Mouse (Mus musculus): Measurements from ENCODE around the gene Hcn4.
A peak's percentile ranks its signal among the peaks of the same experiment; 100 is the strongest.

The Hcn4 gene

DNA sequence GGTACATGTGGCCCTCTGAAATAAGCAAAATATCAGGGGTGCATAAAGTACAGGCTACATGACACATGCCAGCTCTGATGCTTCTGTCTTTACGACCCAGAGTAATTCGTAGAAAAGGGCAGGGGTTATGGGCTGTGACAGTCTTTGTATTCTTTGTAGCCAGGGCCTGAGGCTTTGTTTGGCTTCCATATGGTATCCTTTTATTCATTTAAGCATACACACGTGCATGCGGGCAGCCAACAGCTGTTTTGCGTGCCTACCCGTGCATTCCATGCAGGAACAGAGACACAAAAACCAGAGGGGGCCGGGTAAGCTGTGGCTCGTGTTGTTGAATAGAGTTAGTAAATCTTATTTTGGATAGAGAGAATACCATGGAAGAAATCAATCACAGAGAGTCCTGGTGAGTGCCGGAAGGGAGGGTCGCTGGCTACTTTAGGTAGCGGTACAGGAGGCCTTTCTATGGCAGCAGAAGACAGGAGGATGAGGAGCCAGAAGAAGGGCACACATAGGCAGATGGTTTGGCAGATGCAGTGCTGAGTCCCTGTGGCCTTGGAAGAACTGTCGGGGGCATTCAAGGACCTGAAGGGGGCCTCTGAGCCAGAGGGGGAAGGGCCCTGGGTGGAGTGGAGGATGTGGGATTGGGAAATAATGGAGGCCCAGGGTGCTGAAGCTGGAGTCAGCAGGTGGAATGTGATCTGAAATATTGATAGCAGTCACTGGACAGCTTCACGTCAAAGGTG, 26.5 kb downstream of the Hcn4 start:
- DNase-seq, result no peak

- DNase-seq, result no peak
Observed at GRCm38 (mm10) chr9:58854931-58855330, 31.7 kb downstream of the Hcn4 start.

DNA sequence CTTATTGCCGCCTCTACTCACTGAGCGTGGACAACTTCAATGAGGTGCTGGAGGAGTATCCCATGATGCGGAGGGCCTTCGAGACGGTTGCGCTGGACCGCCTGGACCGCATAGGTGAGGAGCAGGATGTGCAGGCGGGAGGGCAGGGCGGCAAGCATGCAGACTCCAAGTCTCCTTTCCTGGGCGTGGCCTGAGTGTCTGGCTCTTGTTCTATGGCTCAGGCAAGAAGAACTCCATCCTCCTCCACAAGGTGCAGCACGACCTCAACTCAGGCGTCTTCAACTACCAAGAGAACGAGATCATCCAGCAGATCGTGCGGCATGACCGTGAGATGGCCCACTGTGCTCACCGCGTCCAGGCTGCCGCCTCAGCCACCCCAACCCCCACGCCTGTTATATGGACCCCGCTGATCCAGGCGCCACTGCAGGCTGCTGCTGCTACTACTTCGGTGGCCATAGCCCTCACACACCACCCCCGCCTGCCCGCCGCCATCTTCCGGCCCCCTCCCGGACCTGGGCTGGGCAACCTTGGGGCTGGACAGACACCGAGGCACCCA, 35.9 kb downstream of the Hcn4 start:
- no peak for DNase-seq

DNA sequence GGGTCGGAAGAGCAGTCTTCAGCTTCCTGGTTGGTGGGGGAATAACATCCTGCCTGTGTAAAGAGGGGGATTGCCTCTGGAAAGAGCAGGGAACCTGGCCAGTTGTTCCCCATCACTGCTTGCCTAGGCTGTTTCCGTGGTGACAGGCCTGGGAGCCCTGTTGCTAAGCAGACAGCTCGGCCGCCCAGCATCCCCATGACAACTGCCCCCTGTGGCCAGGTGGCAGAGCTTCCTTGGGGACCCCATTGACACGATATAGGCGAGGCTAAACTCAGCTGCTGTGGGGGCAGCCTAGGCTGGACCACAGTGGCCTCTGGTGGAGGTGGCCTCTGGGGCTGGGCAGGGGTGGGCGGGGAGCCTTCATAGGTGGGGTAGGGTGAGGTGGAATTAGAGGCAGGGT, 40.6 kb downstream of the Hcn4 start:
- DNase-seq, result peak in 1 of 2 experiments; percentile 7

GRCm38 (mm10) chr9:58871141-58871540, 47.9 kb downstream of the Hcn4 start:
- DNase-seq, result peak; percentile 34 to 44

DNA sequence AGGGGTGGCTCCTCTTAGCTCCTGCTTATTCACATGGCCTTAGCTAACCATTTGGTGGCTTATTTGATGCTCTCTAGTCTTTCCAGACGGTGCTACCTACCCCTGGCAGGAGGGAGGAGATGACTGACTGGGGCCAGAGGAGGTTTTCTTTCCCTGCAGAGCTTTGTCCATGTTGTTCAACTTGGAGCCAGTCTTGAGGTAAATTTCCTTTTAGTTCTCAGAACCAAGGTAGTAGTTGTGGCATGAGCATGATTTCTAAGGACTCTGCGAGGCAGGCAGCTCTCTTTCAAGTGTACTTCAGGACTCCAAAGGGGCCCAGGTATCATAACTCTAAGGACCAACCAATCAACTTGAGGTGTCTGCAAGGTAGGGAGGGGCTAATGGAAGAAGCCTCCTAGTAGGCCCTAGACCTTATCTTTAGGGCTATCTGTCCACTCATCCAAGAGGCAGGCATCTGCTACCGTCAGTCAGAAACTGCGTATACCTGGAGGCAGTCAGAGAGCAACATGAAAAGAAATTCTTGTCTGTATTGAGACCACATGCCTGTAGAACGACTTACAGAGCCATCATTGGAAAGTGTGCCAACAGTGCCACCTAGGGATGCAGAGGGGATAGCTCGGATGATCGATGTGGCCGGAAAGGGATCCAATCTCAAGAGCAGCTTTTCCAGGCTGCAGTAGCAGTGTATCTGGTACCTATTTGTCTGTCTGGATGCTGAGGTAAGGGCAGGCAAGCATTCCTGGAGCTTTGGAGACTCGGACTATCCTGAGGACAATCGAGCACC, 50.5 kb downstream of the Hcn4 start:
- peak; percentile 88 to 89 for DNase-seq

DNA sequence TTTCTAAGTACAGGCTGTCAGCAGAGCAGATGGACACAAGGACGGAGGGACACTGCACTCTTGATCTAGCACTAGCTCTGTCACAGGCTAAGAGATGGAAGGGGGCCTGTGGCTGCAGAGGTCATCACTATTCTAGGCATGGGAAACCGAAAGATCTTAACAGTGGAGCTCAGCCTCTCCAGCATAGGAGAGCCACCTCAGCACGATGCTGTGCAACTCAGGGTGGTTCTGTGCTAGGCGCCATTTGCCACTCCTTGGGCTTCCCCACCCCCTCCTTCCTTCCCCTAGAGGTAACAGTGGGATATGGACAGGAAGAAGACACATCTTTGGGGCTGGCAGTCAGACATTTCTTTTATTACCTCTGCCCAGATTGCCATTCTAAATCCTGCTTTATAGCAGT, 51.1 kb downstream of the Hcn4 start:
- no peak for DNase-seq

DNA sequence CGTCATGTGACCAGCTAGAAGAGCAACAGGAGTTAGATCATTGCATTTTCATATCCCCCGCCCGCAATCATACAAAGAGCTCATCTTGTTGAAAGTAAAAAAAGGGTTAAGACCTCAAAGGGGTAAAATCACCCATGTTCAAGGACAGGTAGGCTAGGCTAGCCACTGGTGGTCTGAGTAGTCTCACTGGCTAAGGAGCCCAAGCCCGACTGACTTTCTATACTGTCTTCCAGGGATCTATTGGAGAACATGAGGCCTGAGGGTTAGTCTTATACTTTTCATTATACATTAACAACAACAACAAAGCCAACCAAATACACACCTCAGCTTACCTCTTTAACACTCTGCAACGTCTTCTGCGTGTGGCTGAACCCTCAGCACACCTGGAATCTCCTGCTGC, 52.2 kb downstream of the Hcn4 start:
- no peak for DNase-seq

GRCm38 (mm10) chr9:58876946-58877625, 53.9 kb downstream of the Hcn4 start:
- DNase-seq, result peak; percentile 64 to 85

GRCm38 (mm10) chr9:58879836-58880235, 56.6 kb downstream of the Hcn4 start:
- DNase-seq, result no peak

GRCm38 (mm10) chr9:58882686-58883085, 59.5 kb downstream of the Hcn4 start:
- peak in 1 of 2 experiments; percentile 15 for DNase-seq

- no peak for DNase-seq
Observed at GRCm38 (mm10) chr9:58889782-58890448, 66.7 kb downstream of the Hcn4 start.

DNA sequence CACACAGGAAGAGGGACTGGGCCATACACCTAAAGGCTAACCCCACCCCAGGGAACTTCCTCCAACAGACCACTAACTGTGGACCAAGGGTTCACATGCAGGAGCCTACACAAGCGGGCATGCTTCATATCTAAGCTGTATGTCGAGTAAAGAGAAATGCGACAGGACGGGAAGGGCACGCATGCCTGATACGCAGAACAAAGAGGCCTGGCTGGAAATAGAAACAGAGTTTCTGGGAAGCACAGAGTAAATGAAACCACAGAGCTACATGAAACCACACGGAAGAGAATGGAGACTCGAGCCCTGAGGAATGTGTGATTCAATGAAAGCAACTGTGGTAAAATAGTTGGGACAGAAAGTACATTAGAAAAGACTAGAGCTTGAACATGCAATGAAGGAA, 67.7 kb downstream of the Hcn4 start:
- DNase-seq, result no peak

GRCm38 (mm10) chr9:58891840-58892640, 68.8 kb downstream of the Hcn4 start:
- DNase-seq, result no peak

DNA sequence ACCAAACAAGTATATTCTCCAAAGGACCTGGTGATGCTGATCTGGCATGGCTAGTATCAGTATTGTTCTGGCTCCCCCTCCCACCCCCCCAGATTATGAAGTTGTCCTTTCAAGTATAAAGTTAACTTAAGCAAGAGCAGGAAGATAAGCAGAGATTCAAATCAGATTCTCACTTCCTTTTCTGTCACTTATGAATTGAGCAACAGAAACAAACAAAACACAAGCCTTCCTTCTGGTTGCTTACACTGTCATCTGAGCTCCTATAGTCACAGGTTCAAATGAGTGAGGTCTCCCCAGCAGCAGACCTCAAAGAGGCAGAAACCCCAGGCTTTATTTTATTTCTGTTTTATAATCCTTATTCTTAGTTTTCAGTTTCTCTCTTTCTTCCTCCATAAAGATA, 76.4 kb downstream of the Hcn4 start:
- DNase-seq, result no peak

GRCm38 (mm10) chr9:58902869-58903585, 79.8 kb downstream of the Hcn4 start:
- DNase-seq, result peak; percentile 78 to 81
